Mouse (Mus musculus): ENCODE results near the gene Tex264. TPM values are rescaled to one million over a fixed set of nuclear protein-coding genes. Genes with fewer than 3 reads are reported as not detected.

Gene Tex264
- total RNA-seq, 2 experiments from 2014 or later, result 85.0 to 99.3 TPM

- TF ChIP-seq CTCF (conservative IDR thresholded peaks at IDR 0.05), result no peak
- Histone ChIP-seq H3K27ac (peak overlapping the region; percentile 80), H3K4me3 (no peak overlapping the region)
- peak; percentile 78 to 81 for DNase-seq (ENCODE audit: low spot score in 2 of 2)
Observed at GRCm38 (mm10) chr9:106617496-106617895, 68.2 kb downstream of the Tex264 start.

- no peak for DNase-seq (ENCODE audit: low spot score in 2 of 2)
- no peak for TF ChIP-seq CTCF (conservative IDR thresholded peaks at IDR 0.05)
Observed at GRCm38 (mm10) chr9:106616306-106616705, 69.4 kb downstream of the Tex264 start.

GRCm38 (mm10) chr9:106614616-106615015 lies 71.1 kb downstream of the Tex264 start:
- H3K27ac ChIP-seq, result peak overlapping the region; percentile 48; the same call in 1 of the 2 replicates
- TF ChIP-seq CTCF (conservative IDR thresholded peaks at IDR 0.05), result no peak
- no peak for DNase-seq (ENCODE audit: low spot score in 2 of 2)
- H3K4me3 ChIP-seq, result no peak overlapping the region

More at GRCm38 (mm10) chr9:106616306-106616705, 69.4 kb downstream of the Tex264 start:
- H3K27ac ChIP-seq, result peak overlapping the region; percentile 80
- H3K4me3 ChIP-seq, result no peak overlapping the region

- H3K27ac ChIP-seq, result no peak overlapping the region
- TF ChIP-seq CTCF (conservative IDR thresholded peaks at IDR 0.05), result no peak
- no peak overlapping the region for H3K4me3 ChIP-seq
- DNase-seq (ENCODE audit: low spot score in 2 of 2), result no peak
Observed at GRCm38 (mm10) chr9:106613951-106614350, 71.8 kb downstream of the Tex264 start.

- no peak for TF ChIP-seq CTCF (conservative IDR thresholded peaks at IDR 0.05)
Observed at GRCm38 (mm10) chr9:106610727-106611126, 75.0 kb downstream of the Tex264 start.

More at GRCm38 (mm10) chr9:106610727-106611126, 75.0 kb downstream of the Tex264 start:
- no peak for DNase-seq (ENCODE audit: low spot score in 2 of 2)
- Histone ChIP-seq H3K4me3 (no peak overlapping the region), H3K27ac (peak overlapping the region; percentile 82)

Other genes starting within 250 kb of the Tex264 start
- 10 to 100 TPM; 15.5 to 16.1 TPM for gene Acy1, start 247.6 kb downstream of the Tex264 start, total RNA-seq (2021)
- gene Abhd14b, start 238.5 kb downstream of the Tex264 start, total RNA-seq (2021), result 10 to 100 TPM; 13.9 to 17.0 TPM
- 10 to 100 TPM; 39.0 to 39.4 TPM for gene Abhd14a, start 238.2 kb downstream of the Tex264 start, total RNA-seq (2021)
- 100 to 1,000 TPM; 187 to 205 TPM for gene Pcbp4, start 232.6 kb downstream of the Tex264 start, total RNA-seq (2021)
- gene Gpr62, start 220.0 kb downstream of the Tex264 start, total RNA-seq (2021), result 10 to 100 TPM; 11.6 to 12.4 TPM
- 10 to 100 TPM; 35.4 to 36.6 TPM for gene Rrp9, start 210.0 kb downstream of the Tex264 start, total RNA-seq (2021)
- 1 to 10 TPM; 3.0 to 3.7 TPM for gene Parp3, start 209.0 kb downstream of the Tex264 start, total RNA-seq (2021)
- gene Iqcf1, start 186.0 kb downstream of the Tex264 start, total RNA-seq (2021), result not detected
- not detected for gene Iqcf5, start 171.4 kb downstream of the Tex264 start, total RNA-seq (2021)
- gene Iqcf3, start 124.3 kb downstream of the Tex264 start, total RNA-seq (2021), result not detected
- not detected for gene Iqcf4, start 114.9 kb downstream of the Tex264 start, total RNA-seq (2021)
- gene Iqcf6, start 59.3 kb downstream of the Tex264 start, total RNA-seq (2021), result not detected
- 10 to 100 TPM; 76.8 to 82.2 TPM for gene Grm2, start 29.8 kb downstream of the Tex264 start, total RNA-seq (2021)
- 10 to 100 TPM; 17.7 to 19.2 TPM for gene Rad54l2, start 103.3 kb upstream of the Tex264 start, total RNA-seq (2021)
- 10 to 100 TPM; 30.4 to 33.9 TPM for gene Dcaf1, start 135.9 kb upstream of the Tex264 start, total RNA-seq (2021)
- 10 to 100 TPM; 45.8 to 55.1 TPM for gene Rbm15b, start 201.5 kb upstream of the Tex264 start, total RNA-seq (2021)
- gene Manf, start 206.1 kb upstream of the Tex264 start, total RNA-seq (2021), result 100 to 1,000 TPM; 121 to 126 TPM

Measured in layer of hippocampus, adult 2 months (tissue).